Mouse (Mus musculus): ENCODE data around the gene Vsig1. TPM values are rescaled to one million over a fixed set of nuclear protein-coding genes. Genes with fewer than 3 reads are reported as not detected.

The Vsig1 gene
- not detected in 2 replicates for total RNA-seq (2014; rRNA removed)
- not detected in 2 replicates for polyA plus RNA-seq (2012; rRNA removed)

GRCm38 (mm10) chrX:140907360-140907759 lies at the start of gene Vsig1:
Vsig1 (plus strand) TSS chrX:140907608.
- Histone ChIP-seq H3K4me1 (ENCODE audit: control insufficient read depth, insufficient read depth, low read length) (no peaks in the 10 kb centered on the region), H3K4me3 (ENCODE audit: insufficient read depth, low read depth, low read length) (no peak within 1 kb of the TSS), H3K79me2 (ENCODE audit: control insufficient read depth, insufficient read depth, low read length) (no peaks in the 10 kb centered on the region), H3K27ac (replicated peaks; ENCODE audit: insufficient read depth, low read depth, low read length) (no peak within 1 kb of the TSS), H3K9ac (ENCODE audit: low read depth, low read length) (no peak within 1 kb of the TSS), H3K27me3 (ENCODE audit: control insufficient read depth, insufficient read depth, low read length) (no peaks in the 10 kb centered on the region), H3K36me3 (ENCODE audit: control insufficient read depth, insufficient read depth, low read length) (no peaks in the 10 kb centered on the region)
- WGBS: 23% methylated on average over 7 of the region's 7 CpGs
- DNase-seq (ENCODE audit: extremely low read depth, low read depth, low spot score): peak; percentile 0
- TF ChIP-seq CTCF (IDR thresholded peaks at IDR 0.05; ENCODE audit: low read depth, low read length) (no peak), POLR2A (IDR thresholded peaks at IDR 0.05; ENCODE audit: extremely low read depth, insufficient read depth, low read length) (no peak)

GRCm38 (mm10) chrX:140862760-140863159 lies 44.6 kb upstream of the Vsig1 start:
- no peak for DNase-seq (ENCODE audit: extremely low read depth, low read depth, low spot score)
- no peak overlapping the region for H3K27ac ChIP-seq (replicated peaks; ENCODE audit: insufficient read depth, low read depth, low read length)
- no peak overlapping the region for H3K9ac ChIP-seq (ENCODE audit: low read depth, low read length)
- no peaks in the 10 kb centered on the region for H3K27me3 ChIP-seq (ENCODE audit: control insufficient read depth, insufficient read depth, low read length)
- H3K4me1 ChIP-seq (ENCODE audit: control insufficient read depth, insufficient read depth, low read length): no peaks in the 10 kb centered on the region
- no peak overlapping the region for H3K4me3 ChIP-seq (ENCODE audit: insufficient read depth, low read depth, low read length)
- 85% methylated on average over 6 of the region's 6 CpGs for WGBS
- TF ChIP-seq POLR2A (IDR thresholded peaks at IDR 0.05; ENCODE audit: extremely low read depth, insufficient read depth, low read length): no peak
- TF ChIP-seq CTCF (IDR thresholded peaks at IDR 0.05; ENCODE audit: low read depth, low read length): no peak
- H3K79me2 ChIP-seq (ENCODE audit: control insufficient read depth, insufficient read depth, low read length): no peaks in the 10 kb centered on the region
- H3K36me3 ChIP-seq (ENCODE audit: control insufficient read depth, insufficient read depth, low read length): no peaks in the 10 kb centered on the region

- H3K9ac ChIP-seq (ENCODE audit: low read depth, low read length): no peak overlapping the region
- H3K27ac ChIP-seq (replicated peaks; ENCODE audit: insufficient read depth, low read depth, low read length): no peak overlapping the region
- TF ChIP-seq CTCF (IDR thresholded peaks at IDR 0.05; ENCODE audit: low read depth, low read length) (no peak), POLR2A (IDR thresholded peaks at IDR 0.05; ENCODE audit: extremely low read depth, insufficient read depth, low read length) (no peak)
- no peaks in the 10 kb centered on the region for H3K4me1 ChIP-seq (ENCODE audit: control insufficient read depth, insufficient read depth, low read length)
- H3K4me3 ChIP-seq (ENCODE audit: insufficient read depth, low read depth, low read length): no peak overlapping the region
- H3K36me3 ChIP-seq (ENCODE audit: control insufficient read depth, insufficient read depth, low read length): no peaks in the 10 kb centered on the region
- no peak for DNase-seq (ENCODE audit: extremely low read depth, low read depth, low spot score)
- no peaks in the 10 kb centered on the region for H3K27me3 ChIP-seq (ENCODE audit: control insufficient read depth, insufficient read depth, low read length)
- 83% methylated on average over 4 of the region's 4 CpGs for WGBS
- no peaks in the 10 kb centered on the region for H3K79me2 ChIP-seq (ENCODE audit: control insufficient read depth, insufficient read depth, low read length)
These were observed 44.0 kb upstream of the Vsig1 start for GRCm38 (mm10) chrX:140863431-140863830.

GRCm38 (mm10) chrX:140887193-140887592 lies 20.2 kb upstream of the Vsig1 start:
- no peak overlapping the region for H3K27ac ChIP-seq (replicated peaks; ENCODE audit: insufficient read depth, low read depth, low read length)
- no peaks in the 10 kb centered on the region for H3K4me1 ChIP-seq (ENCODE audit: control insufficient read depth, insufficient read depth, low read length)
- no peaks in the 10 kb centered on the region for H3K36me3 ChIP-seq (ENCODE audit: control insufficient read depth, insufficient read depth, low read length)
- TF ChIP-seq POLR2A (IDR thresholded peaks at IDR 0.05; ENCODE audit: extremely low read depth, insufficient read depth, low read length) (no peak), CTCF (IDR thresholded peaks at IDR 0.05; ENCODE audit: low read depth, low read length) (no peak)
- no peaks in the 10 kb centered on the region for H3K27me3 ChIP-seq (ENCODE audit: control insufficient read depth, insufficient read depth, low read length)
- no peak for DNase-seq (ENCODE audit: extremely low read depth, low read depth, low spot score)
- 80% methylated on average over 2 of the region's 2 CpGs for WGBS
- no peak overlapping the region for H3K4me3 ChIP-seq (ENCODE audit: insufficient read depth, low read depth, low read length)
- no peaks in the 10 kb centered on the region for H3K79me2 ChIP-seq (ENCODE audit: control insufficient read depth, insufficient read depth, low read length)
- H3K9ac ChIP-seq (ENCODE audit: low read depth, low read length): no peak overlapping the region

GRCm38 (mm10) chrX:140891796-140892195 lies 15.6 kb upstream of the Vsig1 start:
- Histone ChIP-seq H3K36me3 (ENCODE audit: control insufficient read depth, insufficient read depth, low read length) (no peaks in the 10 kb centered on the region), H3K27ac (replicated peaks; ENCODE audit: insufficient read depth, low read depth, low read length) (no peak overlapping the region), H3K79me2 (ENCODE audit: control insufficient read depth, insufficient read depth, low read length) (no peaks in the 10 kb centered on the region), H3K9ac (ENCODE audit: low read depth, low read length) (no peak overlapping the region), H3K4me3 (ENCODE audit: insufficient read depth, low read depth, low read length) (no peak overlapping the region), H3K27me3 (ENCODE audit: control insufficient read depth, insufficient read depth, low read length) (no peaks in the 10 kb centered on the region), H3K4me1 (ENCODE audit: control insufficient read depth, insufficient read depth, low read length) (no peaks in the 10 kb centered on the region)
- WGBS: 89% methylated on average over 4 of the region's 4 CpGs
- TF ChIP-seq POLR2A (IDR thresholded peaks at IDR 0.05; ENCODE audit: extremely low read depth, insufficient read depth, low read length): no peak
- TF ChIP-seq CTCF (IDR thresholded peaks at IDR 0.05; ENCODE audit: low read depth, low read length): no peak
- no peak for DNase-seq (ENCODE audit: extremely low read depth, low read depth, low spot score)

- Histone ChIP-seq H3K27me3 (ENCODE audit: control insufficient read depth, insufficient read depth, low read length) (no peaks in the 10 kb centered on the region), H3K36me3 (ENCODE audit: control insufficient read depth, insufficient read depth, low read length) (no peaks in the 10 kb centered on the region), H3K79me2 (ENCODE audit: control insufficient read depth, insufficient read depth, low read length) (no peaks in the 10 kb centered on the region), H3K4me3 (ENCODE audit: insufficient read depth, low read depth, low read length) (no peak overlapping the region), H3K4me1 (ENCODE audit: control insufficient read depth, insufficient read depth, low read length) (no peaks in the 10 kb centered on the region), H3K9ac (ENCODE audit: low read depth, low read length) (no peak overlapping the region), H3K27ac (replicated peaks; ENCODE audit: insufficient read depth, low read depth, low read length) (no peak overlapping the region)
- TF ChIP-seq POLR2A (IDR thresholded peaks at IDR 0.05; ENCODE audit: extremely low read depth, insufficient read depth, low read length): no peak
- no peak for TF ChIP-seq CTCF (IDR thresholded peaks at IDR 0.05; ENCODE audit: low read depth, low read length)
- DNase-seq (ENCODE audit: extremely low read depth, low read depth, low spot score): no peak
- 77% methylated on average over 3 of the region's 3 CpGs for WGBS
These were observed 3.9 kb upstream of the Vsig1 start for GRCm38 (mm10) chrX:140903487-140903886.

Measured in liver, adult 2 months (tissue).